Mouse (Mus musculus) spleen, adult 12 weeks (tissue): ENCODE measurements around the gene Ylpm1.

Experiments
- DNase-seq: peaks from one replicate; pipeline ENCODE4 v3.0.0; 2022; ENCODE audit warnings: low spot score

Ylpm1 gene

GRCm38 (mm10) chr12:85110011-85110697 lies 114.0 kb downstream of the Ylpm1 start:
- no peak for DNase-seq

GRCm38 (mm10) chr12:85110698-85111592 lies 114.8 kb downstream of the Ylpm1 start, which contains the start of the genes Prox2 and Dlst:
TSS of gene Prox2 (minus strand) at chr12:85110759.
TSS of gene Dlst (plus strand) at chr12:85110833.
- DNase-seq, result peak; percentile 87

GRCm38 (mm10) chr12:85112550-85113251 lies 116.6 kb downstream of the Ylpm1 start:
- no peak for DNase-seq

GRCm38 (mm10) chr12:85113337-85113736 lies 117.2 kb downstream of the Ylpm1 start:
- no peak for DNase-seq

GRCm38 (mm10) chr12:85113917-85114316 lies 117.8 kb downstream of the Ylpm1 start:
- no peak for DNase-seq

GRCm38 (mm10) chr12:85115678-85116077 lies 119.6 kb downstream of the Ylpm1 start:
- no peak for DNase-seq
